Mouse (Mus musculus) MN1 (cell line): Measurements from ENCODE around the gene Myadml2.

ENCODE experiments used
- DNase-seq: peaks from one replicate; pipeline ENCODE4 v3.0.0-alpha.2; 2016; ENCODE audit warnings: low spot score

Myadml2 gene

DNA sequence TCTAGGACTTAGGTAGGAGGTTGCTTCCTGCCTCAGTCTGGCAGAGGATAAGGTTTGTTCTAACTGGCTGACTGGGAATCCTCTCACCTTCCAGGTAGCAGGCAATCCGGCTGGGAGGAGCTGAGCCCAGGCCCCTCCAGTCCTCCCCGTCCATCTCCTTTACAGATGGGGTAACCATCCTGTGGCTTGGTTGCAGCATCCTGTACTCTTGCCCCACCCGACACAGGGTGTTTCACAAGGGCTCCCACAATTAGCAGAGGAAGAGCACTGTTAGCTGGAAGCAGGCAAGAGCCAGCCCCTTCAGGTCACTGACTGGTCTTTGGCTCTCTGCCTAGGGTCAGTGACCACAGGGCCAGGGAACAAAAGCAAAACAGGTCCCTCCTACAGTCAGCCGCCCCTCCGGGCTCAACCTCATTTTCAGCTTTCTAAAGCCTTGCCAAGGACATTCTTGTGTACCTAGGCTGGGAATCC, 17.5 kb downstream of the Myadml2 start:
- peak; percentile 49 for DNase-seq

DNA sequence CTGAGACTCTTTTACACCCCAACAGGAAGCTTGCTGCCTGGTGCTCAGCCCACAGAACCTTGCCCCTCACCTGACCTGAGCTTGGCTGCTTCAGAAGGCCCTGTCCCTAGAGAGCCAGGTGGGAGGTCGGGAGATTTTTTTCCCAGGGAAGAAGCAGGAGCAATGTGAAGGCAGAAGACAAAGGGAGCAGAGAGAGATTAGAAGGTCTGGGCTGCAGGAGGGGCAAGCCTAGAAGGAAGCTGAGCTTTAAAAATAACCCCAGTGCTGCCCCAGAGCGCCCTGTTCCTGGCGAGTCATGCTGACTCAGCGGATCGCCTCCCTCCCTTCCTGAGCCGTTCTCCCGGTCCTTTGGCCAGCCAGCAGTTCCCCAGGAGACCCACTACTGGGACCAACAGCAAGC, 18.0 kb downstream of the Myadml2 start:
- peak; percentile 58 for DNase-seq

DNA sequence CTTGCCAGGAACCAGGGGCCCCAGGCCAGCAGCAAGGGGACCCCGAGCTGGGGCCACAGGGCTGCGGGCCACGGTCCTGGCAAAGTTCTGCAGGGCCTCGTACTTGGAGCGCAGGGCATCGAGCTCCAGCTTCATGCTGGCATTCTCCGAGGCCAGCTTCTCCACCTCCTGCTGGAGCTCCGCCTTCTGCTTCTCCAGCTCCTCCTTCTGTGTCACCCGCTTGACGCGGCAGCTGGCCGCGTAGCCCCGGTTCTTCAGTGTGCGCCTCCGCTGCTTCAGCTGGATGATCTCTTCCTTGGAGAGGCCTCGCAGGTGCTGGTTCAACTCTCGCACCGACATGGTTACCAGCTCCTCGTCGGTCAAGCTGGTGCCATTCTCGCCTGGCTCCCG, 18.6 kb downstream of the Myadml2 start:
- DNase-seq, result no peak

DNA sequence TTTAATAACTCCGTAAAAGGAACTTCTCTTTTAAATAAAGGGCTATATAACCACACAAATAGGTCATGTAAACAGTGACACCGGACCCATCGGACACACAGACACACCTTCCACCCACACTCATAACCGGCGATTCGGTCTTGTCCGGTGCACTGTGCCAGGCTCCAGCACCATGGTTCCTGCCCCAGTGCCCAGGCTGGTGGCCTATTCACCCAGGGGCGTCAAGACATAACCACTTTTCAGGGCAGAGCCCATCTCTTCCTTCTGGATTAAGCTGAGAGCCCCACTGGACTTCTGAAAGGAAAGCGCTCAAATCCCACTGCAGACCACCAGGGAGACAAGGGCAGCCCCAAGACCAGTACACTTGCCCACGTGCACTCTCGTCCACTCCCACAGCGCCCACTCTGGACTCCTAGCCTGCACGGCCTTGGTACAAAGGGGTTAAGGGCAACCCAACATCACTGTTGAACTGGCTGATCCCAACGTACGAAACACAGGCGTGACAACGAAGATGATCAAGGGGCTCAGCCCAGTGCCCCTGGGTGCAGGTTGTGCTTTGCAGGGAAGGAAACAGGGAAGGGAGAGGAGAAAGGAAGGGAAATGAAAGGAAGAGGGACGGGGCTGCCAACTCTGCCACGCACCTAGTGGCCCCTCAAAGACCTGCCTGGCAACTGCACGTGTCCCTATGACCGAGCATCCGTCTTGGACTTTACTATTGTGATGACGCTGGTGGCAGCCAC, 19.2 kb downstream of the Myadml2 start:
- no peak for DNase-seq

DNA sequence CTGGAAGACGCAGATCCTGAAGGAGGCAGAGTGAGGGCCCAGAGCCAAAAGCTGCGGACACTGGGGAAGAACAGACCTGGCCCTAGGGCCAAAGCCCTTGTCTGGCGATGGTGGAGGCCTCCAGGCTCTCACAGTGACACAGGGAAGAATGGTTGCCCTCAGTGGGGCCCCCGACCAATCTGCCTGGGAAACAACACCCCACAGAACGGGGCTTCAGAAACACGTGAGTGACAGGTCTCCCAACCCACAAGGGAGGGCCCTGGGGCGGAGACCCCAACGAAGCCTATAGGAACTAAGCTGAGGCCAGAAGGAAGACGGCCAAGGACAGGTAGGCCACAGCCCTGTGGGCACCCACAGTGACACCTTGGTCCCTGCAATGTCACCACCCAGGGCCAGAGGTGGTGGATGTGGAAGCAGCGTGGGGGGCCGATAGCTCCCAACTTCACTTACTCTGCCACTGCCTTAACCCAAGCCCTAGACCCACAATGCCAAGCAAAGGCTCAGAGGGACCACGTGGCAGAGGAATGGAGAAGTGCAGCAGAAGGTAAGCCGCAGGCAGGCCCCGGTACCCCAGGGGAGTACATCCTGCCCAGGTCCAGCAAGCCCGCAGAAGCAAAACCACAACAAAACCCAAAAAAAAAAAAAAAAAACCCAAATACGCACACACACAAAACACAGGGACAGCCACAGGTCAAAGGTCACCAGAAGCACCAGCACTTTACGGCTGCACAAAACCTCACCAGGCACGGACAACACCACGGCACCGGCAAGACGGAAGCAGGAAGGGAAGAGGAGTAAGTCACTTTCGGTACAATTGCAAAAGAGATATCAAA, 20.3 kb downstream of the Myadml2 start:
- no peak for DNase-seq

DNA sequence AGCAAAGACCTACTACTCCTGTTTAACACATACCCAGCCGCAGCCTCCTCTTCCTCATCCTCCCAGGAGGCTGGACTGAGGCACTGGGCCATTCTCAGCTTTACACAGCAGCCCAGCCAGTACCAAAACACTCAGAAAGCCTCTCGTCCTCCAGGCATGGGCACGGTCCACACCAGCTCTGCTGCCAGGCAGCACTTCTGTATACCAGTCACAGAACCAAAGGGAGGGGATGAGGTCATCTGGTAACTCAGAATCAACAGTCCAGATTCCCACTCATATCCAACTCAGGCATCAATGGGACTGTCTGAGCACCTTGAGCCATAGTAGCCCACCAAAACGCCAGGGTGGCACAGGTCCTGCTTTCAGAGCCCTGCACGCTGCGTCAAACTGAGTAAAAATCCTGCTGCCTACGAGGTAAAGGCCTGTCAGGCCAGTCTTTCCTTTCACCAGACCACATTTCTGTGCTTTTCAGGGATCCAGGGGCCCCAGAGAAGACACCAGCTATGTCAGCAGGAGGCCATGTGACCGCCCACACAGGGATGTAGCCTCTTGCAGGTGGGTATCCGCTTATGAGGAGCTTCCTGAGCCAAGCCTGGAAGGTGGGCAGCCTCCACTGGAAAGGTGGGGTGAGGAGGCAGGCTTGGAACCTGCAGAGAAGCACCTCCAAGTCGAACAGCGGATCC, 21.0 kb downstream of the Myadml2 start:
- peak; percentile 33 for DNase-seq

DNA sequence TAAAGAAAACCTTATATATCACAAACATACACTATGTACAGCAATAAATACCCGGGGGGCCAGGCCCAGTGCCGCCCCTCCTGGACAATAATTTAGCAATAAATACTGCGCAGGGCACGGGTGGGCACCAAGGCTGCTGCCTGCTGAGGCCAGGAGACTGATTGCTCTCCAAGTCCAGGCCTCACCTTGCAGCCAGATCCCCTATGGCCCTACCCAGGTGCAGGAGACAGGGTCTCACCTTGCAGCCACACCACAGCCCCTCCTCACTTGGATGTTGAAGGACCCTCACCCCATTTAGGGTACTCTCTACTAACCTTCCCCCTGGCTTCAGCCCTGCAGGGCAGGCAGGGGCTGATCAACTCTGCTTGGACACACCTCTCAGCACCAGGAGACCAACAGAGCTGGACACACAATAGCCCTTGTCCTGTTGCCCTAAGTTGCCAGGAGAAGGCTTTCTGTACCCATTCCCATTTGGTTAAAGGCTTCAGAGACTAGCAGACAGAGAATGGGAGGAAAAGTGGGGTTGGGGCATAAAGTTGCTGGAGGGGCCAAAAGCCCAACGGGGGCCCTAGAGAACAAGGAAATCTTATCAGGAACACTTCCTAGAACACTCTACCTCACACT, 22.7 kb downstream of the Myadml2 start, which contains the start of gene Sirt7:
Gene Sirt7, minus strand, starts transcription at position 89 of the 624 bp plus-strand sequence.
- DNase-seq, result no peak

DNA sequence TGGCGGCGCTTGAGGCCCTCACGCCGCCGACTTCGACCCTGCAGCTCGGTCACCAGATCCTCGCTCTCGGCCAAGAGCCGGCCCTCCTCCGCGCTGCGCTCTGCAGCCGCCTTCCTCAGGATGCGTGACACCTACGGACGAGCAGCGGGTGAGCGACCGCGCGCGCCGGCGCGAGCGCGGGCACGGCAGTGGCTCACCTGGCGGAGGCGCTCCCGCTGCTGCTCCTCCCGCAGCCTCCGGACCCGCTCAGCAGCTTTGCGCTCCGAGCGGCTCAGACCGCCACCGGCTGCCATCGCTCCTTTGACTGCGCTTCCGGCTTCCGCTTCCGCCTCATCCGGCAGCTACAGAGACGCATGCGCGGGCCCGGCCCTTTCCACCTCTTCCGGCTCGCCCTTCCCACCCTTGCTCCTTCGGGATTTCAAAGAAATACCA, 23.3 kb downstream of the Myadml2 start:
- peak; percentile 89 for DNase-seq

DNA sequence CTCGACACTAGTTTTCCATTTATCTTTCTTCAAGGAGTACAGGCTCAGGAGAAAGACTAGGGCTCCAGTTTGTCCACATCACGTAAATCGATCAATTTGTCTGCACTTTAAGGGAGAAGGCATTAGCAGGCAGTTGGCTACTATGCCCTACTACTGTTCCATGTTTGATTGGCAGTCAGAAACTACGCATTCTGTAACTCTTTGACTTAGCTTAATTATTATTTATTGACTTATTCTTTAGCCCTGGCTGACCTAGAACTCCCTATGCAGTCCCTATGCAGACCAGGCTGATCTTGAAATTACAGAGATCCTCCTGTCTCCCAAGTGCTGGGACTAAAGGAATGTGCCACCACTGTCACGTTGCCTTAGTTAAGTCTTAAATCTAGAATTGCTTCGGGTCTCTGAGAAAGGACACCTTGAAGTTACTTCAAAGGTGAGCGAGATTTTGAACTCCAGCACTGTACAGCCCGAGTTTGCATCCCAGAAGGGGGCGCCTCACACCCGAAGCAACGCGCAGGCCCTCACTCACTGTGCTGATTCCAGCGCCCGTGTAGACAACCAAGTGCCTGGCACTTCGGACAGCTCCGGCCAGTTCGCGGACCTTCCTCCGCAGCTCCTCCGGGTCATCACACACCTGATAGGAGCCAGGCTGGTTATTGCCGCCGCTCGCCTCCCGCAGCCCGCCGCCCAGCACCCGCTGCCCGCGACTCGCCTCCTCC, 23.8 kb downstream of the Myadml2 start:
- DNase-seq, result peak; percentile 77

DNA sequence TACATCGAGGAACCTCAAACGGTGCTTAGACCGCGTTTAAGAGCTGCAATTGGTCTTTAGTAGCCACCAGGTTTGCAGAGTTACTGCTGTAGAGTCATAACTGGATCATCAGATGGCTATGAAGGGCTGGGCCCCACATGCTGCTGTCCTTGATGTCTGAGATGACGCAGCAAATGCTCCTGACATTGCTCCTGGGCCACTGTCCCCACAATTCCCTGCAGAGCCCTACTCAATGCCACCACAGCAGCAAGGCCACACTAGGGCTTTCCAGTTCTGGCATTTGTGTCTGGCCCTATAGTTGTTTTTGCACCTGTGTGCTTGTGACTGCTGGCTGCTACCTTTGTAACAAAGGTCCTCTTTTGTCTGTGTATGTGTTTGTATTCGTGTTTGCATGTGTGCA, 25.2 kb downstream of the Myadml2 start:
- no peak for DNase-seq

DNA sequence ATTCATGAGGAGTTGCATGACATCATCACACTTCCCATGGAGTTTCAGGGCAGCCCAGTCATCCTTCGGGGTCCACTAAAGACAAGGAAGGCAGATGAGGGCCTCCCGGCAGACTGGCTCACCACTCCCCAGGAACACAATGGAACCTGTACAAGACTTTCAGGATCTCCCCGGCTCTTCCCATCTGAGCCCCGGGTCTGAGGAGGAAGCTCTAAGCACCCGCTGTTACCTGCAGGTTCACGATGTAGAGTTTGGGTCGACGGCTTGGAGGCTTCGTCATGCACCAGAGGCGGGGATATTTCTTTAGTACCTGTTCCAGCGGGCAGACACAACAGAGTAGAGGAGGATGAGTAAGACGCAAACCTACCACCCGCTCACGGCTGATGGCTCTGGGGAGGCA, 27.8 kb downstream of the Myadml2 start:
- DNase-seq, result no peak

DNA sequence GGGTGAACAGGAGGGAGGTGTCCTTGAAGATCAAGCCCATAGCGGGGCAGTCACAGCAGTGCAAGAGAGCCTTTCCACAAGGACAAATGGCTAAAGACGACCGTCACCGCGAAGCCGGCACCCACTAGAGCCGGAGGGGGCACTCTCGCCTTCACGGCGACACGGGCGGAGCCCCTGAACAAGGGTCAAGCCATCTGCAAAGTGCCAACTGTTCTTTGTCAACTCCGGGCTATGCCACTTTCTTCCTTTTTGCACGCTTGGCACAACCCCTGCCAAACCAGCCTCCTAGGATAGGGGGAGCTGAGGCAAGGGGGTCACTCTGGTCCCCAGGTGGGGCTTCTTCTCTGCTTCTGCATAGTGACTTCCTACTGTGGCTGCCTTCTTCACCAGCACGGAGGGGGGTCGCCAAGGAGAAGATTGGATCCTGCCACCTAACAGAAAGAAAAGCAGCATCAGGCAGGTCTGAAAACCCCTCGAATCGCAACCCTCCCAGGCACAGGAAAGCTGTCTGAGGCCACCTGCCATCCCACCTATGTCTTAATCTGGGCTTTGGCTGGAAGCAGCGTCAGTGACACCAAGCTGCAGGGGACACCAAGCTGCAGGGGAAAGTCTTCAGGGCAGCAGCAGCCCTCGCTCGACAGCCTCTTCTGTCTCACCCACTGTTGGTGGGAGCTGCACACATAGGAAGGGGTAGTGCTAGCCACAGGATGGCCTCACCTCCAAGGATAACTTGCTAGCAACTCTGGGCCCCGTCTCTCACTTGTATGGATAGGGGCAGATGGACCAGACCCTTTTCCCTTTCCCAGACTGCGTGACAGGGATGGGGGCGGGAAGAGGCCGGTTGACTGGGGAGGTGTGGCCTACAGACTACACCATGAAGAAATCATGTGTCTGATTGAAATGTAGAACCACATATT, 29.1 kb downstream of the Myadml2 start:
- no peak for DNase-seq

DNA sequence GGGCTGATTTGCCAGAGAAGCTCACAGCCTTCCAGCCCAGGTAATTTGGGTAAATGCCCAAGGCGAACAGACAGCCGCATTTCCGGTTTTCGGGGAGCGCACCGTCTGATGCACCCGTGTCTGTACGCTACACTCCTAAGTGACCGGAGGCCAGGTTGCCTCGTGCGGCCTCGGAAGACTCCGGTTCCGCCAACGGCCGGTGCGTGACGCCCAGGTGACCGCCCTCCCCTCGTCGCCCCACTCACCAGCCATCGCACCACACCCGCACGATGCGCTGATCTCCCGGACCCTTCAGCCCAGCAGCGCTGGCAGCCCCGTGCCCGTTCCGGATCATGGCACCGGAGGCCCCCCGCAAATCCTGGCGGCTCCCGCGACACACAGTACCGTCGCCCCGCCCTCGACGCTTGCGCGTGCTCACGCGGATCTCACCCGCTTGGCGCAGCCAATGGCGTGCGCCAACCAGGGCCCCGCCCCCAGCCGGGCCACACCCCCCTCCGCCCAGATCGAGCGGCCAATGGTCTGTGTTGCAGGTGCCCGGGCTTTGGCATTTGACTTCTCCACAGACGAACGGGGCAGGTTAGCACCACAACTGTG, 30.3 kb downstream of the Myadml2 start, which contains the start of gene Pcyt2:
Gene Pcyt2, minus strand, starts transcription at position 418 of the 594 bp plus-strand sequence.
- peak; percentile 94 for DNase-seq

DNA sequence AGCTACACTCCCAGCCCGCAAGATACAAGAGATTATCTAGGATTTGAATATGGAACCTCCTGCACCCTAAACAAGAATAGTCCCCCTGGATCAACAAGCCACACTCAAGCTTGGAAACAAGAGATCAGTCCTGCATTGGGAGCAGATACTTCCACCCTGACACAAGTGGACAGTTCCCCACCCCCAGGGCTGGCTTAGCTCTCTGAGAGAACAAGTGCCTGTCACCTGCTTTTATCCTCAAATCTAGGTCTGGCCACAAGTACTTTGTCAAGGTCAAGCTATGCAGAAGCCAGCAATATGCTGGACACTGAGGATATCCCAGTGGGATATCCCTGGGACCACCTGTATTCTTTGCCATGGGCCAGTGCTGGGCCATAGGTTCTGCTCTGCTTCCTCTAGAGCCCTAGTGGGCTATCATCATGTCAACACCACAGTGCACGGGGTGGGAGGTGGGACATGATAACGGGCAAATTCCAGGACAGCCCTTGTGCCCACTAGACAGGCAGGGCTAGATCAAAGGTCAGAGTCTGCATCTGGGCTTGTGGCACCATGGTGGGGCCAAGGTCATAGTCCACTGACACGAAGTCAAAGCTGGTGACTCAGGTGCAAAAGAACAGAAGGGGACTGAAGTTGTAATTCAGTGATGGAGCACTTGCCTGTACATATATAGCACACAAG, 31.2 kb downstream of the Myadml2 start:
- no peak for DNase-seq

DNA sequence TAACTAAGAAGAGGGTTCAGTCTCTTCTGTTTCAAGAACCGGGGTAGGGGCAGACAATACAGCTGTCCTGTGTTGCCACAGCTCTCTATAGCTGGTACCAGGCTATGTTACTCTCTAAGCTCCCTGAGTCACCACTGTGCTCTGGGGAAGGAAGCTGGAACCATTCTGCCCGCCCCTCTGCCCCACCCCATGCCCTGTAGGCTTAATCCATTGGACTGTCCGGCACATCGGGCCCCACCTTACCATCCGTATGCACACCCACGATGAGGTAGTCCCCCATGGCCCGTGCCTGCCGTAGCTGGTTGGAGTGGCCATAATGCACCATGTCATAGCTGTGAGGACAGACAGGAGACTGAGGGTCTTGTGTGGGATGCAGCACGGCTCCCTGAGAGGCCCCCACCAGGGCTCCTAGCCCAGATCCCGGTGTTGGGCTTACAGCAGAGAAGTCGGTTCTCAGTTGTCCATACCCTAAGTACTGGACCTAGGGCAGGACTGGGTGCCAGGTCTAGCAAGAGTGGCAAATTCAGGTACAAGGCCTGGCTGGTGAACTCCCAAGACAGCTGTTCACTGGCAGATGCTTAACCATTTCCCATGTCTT, 32.3 kb downstream of the Myadml2 start:
- peak; percentile 48 for DNase-seq

DNA sequence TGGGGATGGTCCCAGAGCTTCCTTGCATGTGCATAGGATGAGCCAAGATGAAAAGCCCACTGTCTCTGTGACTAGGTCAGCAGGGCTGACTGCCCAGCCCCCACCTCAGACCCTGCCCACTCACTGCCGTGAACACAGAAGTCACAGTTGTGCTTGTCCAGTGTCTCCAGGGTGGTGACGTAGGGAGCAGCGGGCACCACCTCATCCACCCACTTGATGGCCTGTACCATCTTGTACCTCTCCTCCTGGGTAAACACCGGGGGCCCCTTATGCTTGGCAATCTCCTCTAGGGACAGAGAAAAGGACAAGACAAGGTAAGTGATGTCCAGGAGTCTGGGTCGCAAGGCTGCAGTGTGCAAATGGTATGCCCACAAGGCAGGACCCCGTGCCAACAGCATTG, 32.8 kb downstream of the Myadml2 start:
- DNase-seq, result no peak

DNA sequence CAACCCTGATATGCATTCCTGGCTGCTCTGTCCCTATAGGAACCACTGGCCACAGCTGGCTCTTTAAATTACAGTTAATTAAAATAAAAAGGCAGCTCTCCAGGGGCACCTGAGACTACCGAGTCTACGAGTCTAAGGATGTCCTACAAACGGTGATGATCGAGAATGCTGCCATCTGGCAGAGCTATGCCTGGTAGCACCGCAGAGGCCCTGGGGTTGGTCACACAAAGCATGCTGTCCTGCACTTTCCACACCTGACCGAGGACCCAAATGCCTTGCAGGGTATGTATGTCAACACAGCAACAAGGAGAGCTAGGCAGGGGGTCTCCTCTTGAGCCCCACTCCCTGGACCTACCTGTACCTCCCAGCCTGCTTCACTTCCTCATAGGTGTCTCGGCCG, 34.0 kb downstream of the Myadml2 start:
- no peak for DNase-seq

DNA sequence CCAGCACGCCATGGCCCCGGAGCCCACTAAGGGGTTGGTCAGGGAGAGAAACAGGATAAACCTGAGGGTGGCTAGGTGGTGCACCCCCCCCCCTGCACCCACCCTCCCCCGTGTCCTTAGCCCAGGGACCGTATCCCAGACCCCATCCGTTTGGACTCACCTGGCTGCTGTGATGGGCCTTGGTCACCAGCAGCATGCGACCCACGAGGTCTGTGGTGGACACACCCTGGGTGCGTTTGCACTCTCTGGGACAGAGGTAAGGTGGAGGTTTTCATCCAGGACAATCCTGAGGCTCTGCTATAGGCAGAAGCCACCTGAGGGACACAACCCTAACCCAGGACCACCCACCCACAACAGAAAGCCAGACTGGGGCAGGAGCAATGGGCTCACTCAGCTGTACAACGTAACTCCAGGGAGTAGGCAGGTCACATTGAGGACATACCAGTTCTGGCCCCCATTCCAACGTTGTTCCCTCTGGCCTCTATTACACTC, 34.4 kb downstream of the Myadml2 start:
- DNase-seq, result no peak

DNA sequence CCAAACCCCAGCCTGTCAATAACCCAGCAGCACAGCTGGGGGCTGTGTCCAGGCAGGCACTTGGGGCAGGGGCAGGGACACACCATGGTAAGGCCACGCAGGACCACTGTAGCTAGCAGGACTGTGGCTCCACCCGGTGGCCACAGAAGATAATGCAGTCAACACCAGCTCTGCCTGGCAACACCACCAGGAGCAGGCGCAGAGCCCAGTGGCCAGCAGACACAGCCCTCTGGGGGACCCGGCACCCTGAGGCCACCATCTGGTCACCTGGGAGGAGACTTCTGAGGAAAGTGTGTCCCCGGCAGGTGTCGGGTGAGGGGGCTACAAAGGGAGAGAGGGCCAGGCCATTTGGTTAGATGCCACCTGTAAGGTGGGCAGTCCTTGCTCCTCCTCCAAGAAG, 35.2 kb downstream of the Myadml2 start:
- peak; percentile 68 for DNase-seq
